Mouse (Mus musculus): ENCODE results near the gene 1700125H20Rik. TPM values are rescaled to one million over a fixed set of nuclear protein-coding genes. Genes with fewer than 3 reads are reported as not detected.
A peak's percentile ranks its signal among the peaks of the same experiment; 100 is the strongest.
"Not testable (repeated sequence)": the region's sequence is repeated elsewhere in the genome, so short reads cannot be mapped to it uniquely, and the experiment has no call there.

Gene 1700125H20Rik
- total RNA-seq (2021) = not detected
- long read RNA-seq, experiment 1 = 0 reads
- long read RNA-seq, experiment 2 = 0 reads

DNA sequence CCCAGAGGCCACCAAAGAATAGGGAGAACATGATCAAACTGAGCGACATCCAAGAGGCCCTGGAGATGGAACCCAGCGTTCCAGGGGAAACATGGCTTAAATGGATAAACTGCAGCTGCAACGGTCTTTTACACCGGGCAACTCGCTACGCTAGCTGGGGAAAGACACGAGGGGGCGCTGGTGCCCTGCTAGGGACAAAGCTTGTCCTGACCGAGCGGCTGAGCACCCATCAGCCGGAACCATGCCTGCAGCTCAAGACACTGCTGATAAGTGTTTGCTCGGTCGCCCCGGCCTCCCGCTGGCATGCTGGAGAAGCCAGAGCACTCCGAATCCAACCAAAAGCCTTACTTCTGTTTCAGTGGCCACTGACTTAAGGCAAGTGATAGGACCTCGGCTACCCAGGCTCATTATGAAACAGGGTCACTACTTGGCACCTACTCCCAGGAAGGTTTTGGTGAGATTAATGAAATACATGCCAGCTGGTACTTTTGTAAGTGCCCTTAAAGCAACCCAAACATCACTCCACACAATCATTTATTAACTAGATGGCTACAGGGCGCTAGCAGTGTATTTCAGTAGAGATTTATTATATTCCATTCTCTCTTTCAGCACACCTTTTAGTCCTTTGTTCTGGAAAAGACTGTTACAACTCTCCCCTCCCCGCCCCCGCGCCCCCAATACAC is at the start of gene 1700125H20Rik:
Gene 1700125H20Rik, plus strand, starts transcription at position 347 of the 683 bp plus-strand sequence.
- peak; percentile 88 to 94 for DNase-seq (ENCODE audit: low spot score in 2 of 2)

DNA sequence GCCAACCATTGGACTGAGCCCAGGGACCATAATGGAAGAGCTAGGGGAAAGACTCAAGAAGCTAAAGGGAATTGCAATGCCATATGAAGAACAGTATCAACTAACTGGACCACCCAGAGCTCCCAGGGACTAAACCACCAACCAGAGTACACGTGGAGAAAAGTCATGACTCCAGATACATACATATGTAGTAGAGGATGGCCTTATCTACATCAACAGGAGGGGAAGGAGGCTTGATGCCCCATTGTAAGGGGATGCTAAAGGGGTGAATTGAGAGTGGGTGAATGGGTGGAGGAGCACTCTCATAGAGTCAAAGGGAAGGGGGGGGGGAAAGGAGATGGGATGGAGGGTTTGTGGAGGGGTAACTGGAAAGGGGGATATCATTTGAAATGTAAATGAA is 48.1 kb upstream of the 1700125H20Rik start:
- no peak for DNase-seq (ENCODE audit: low spot score in 2 of 2)

DNA sequence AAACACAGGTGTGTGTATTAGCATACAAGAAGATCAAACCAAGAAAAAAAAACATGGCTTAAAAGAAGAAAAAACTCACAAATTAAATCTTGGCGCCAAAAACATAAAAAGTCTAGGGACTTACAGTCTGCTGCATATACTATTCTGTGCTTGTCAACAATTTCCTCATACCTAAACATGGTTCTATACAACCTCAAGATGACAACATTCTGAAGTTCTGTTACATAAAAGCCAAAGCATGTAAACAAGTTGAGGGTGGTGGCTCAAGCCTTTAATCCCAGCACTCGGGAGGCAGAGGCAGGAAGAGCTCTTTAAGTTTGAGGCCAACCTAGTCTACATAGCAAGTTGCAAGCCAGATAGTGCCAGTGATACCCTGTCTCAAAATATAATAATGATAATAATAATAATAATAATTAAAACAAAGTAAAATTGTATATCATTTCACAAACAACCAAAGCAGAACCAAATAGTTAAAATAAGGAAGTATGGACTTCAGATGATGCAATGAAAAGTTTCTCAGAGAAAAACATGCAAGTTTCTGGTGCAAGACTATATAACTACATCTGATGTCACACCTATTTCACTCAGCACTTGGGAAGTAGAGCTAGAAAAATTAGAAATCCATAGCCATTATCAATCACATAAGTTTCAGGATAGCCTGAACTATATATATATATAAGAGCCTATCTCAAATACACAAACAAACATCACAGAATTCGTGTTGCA is 46.8 kb upstream of the 1700125H20Rik start:
- no peak for DNase-seq (ENCODE audit: low spot score in 2 of 2)

DNA sequence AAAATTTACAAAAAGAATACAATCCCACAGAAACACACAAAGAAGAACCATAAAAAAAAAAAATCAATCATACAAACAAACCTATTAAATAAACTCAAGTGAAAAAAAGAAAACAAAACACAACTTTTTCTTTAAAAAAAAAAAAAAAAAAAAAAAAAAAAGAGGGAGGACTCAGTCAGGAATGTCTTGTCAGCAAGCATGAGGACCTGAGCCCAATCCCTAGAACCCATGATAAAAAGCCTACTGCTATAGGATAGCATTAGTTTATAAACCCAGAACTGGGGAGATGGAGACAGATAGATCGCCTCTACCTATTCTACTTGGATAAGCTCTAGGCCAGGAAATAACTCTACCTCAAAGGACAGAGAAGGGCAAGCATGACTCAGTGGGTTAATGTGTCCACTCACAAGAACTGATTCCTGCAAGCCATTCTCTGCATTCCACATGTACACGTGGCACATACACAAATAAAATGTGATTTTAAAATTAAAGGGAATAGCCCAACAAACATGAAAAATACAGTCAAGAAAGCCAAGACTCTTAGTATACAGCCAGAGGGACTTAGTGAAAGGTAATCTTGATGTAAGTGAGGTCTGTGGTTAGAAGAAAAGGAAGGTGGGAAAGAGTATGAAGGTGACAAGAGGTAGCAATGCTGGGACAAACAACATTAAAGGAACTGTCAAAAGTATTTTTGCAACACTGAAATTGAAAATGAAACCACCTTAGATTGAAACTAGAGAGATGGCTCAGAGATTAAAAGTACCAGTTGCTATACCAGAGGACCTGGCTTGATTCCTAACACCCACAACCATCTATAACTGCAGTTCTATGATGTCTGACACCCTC is 43.7 kb upstream of the 1700125H20Rik start:
- no peak for DNase-seq (ENCODE audit: low spot score in 2 of 2)

DNA sequence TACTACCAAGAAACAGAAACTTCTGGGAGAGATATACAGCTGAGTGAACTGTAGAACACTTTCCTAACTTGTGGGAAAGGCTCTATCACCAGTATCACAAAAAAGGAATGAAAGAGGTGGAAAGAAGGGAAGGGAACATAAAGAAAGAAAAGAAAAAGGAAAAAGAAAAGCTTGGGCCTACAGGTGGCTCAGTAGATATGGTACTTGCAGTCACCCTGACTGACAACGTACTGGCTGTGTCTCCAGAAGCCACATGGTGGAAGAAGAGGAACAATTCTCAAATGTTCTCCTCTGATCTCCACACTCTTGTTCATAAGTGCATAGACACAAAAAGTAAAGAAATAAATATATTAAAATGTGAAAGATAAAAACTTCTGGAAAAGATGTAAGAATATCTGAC is 41.3 kb upstream of the 1700125H20Rik start:
- no peak for DNase-seq (ENCODE audit: low spot score in 2 of 2)

DNA sequence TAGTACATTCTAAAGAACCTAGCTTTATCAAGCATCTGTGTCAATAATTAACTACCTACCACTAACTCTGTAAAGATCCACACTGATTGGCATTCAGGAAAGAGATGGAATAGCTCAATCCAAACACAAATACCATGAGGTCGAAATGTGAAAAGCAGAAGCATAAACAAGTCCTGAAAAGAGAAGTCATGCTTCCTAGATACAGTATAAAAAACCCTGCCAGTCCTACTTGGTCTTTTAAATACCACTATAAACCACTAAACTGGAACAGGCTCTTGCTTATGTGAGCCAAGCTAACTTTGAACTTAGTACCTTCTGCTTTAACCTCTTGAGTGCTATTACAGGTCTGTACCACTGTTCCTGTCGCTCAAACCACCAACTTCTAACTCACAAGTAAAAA is 38.7 kb upstream of the 1700125H20Rik start:
- no peak for DNase-seq (ENCODE audit: low spot score in 2 of 2)

DNA sequence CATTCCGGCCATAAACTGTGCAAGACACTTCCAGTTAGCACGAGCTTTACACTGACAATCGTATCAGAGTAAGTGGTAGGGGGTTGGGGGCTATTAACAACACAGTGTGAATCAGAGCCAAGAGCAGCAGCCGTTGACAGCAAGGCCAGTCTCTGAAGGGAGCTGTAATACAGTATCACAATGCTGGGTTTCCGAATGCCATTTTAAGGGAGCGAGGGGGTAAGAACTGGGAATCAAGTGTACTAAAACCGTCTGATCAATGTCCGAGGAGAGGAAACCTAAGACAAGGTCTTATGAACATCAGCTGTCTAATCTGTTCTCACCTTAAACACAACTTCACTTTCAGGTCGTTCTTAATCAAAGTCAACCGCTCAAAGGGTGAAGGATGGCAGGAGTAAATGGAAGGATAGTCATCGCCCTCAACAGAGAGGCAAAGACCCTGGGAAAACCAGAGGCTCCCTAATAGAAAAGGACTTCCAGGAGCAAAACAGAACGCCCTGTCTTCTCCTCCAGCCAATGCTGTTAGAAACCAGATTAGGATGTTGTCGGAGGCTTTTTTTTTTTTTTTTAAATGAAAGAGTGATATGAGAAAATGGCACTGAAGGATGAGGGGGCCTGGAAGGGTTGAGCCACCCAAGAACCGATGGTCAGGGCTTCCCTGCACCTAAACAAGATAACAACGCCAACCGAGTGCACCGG is 31.3 kb upstream of the 1700125H20Rik start:
- peak in 1 of 2 experiments; percentile 6 for DNase-seq (ENCODE audit: low spot score in 2 of 2)

DNA sequence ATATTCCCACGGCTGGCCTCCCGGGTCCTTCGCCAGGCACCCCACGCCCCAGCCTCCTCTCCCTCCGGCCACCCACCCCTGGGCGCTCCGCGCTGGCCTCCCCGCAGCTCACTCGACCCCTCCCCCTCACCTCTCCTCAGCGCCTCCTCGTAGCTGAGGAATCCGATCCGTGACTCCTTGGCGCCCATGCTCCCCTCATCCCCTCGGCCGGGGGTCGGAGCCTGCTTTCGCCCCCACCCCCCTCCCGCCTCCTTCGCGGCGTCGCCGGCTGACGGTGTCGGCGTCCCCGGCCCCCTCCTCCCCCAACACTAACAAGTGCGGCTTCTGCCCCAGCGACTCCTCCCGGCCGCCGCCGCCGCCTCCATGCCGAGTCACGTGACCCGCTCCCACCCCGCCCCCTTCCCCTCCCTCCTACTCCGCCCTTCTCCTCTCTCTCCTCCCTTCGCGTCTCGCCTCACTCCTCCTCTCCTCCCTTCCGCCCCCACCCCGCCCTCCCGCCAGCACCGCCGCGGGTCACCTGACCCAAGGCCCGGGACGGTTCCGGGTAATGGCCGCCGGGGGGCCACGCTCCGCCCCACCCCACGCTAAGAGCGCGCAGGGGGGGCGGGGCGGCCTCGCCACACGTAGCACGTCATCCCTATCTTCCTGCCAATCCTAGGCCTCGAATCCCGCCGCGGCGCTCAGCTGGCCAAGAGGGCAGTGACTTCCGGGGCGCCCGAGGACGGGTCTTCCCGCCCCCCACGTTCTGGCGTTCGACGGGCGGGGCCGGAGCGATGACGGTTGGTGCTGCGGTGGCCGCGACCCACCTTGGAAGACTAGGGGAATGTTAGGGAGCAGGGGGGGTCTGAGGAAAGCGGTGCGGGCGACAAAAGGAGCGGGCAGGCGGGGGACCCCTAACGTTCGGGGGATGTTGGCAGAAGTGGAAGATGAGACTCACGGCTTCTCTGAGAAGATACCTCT is 30.3 kb upstream of the 1700125H20Rik start, which contains the start of gene Usp32:
Gene Usp32, minus strand, starts transcription at position 581 of the 960 bp plus-strand sequence.
- peak; percentile 94 to 96 for DNase-seq (ENCODE audit: low spot score in 2 of 2)

DNA sequence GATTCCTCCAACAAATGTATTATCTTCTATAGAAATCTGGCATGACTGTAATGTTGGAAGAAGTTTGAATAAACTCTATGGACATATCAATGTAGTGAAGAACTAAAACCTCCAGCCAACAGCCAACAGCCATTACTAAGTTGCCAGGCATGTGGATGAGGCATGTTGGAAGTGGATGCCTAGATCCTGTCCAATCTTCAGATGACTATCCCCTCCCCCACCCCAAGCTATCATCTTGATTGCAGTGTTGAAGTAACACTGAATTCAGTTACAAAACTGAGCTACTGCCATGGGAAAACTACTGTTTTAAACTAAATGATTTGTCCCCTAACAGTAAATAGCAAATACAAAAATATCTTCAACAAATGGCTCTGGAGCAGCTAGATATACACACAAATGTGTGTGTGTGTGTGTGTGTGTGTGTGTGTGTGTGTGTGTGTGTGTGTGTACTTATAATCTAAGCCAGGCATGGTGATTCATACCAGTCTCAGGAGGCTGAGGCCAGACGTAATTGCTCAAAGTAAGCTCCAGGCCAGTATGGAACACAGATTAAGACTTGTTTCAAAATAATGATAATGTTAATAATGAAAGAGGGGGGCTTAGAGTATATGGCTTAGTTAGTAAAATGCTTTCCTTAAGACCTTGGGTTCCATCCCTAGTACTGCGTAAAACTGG is 17.8 kb upstream of the 1700125H20Rik start:
- no peak for DNase-seq (ENCODE audit: low spot score in 2 of 2)

DNA sequence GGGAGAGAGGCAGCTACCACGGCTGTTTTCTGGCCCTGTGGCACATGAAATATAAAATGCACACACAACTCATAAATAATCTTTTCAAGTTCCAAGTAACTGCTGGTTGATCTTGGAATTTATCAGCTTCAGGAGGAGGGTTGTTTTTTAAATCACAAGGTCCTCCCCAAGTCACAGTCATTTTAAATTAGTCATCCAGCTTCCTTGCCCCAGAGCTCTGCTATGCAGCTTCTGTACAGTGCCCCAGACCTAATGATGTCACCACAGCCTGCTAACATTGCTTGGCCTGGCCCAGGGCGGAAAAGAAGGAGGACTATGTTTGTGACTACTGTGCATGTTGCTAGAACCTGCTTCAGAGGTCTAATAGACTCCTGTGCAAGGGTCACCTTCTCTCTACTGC is 12.9 kb upstream of the 1700125H20Rik start:
- no peak for DNase-seq (ENCODE audit: low spot score in 2 of 2)

DNA sequence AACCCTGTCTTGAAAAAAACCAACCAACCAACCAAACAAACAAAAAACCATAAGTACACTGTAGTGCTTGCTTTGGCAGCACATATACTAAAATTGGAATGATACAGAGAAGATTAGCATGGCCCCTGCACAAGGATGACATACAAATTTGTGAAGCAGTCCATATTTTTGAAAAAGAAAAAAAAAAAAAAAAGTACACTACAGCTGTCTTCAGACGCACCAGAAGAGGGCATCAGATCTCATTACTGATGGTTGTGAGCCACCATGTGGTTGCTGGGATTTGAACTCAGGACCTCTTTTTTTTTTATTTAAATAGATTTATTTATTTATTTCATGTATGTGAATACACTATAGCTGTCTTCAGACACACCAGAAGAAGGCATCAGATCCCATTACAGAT is 7.2 kb upstream of the 1700125H20Rik start:
- not testable (repeated sequence) for DNase-seq (ENCODE audit: low spot score in 2 of 2)

DNA sequence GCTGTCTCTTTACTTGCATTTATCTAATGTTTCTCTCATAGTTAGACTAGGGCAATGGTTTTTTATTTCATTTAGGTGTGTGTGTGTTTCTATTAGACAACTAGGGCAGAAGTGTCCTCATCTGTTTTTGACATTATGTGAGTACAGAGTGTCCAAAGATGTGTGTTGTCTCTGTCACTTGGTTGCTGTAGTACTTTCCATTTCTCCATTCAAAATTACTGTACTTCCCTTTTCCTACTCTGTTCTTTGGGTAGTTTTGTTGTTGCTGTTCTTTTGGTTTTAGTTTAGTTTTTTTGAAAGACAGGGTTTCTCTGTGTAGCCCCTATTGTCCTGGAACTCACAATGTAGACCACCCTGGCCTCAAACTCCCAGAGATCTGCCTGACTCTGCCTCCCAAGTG is 5.8 kb upstream of the 1700125H20Rik start:
- DNase-seq (ENCODE audit: low spot score in 2 of 2) = no peak

DNA sequence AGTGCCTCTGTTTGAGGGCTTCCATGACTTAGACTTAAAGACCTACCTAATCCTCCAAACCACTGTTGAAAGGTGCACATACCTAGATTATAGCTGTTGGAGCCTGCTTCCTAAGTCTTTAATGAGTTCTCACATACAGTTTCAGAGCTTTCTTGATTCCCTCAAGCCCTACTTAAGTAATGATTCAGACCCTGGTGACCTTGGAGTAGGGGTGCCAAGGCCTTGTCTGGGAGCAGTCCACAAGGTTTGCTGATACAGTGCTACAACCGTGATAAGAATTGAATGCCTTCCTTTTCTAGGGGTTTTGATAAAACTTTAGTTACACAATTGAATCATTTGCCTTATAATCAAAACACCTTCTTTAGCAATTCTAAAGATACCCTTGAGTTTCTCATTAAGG is 2.7 kb upstream of the 1700125H20Rik start:
- DNase-seq (ENCODE audit: low spot score in 2 of 2) = no peak

DNA sequence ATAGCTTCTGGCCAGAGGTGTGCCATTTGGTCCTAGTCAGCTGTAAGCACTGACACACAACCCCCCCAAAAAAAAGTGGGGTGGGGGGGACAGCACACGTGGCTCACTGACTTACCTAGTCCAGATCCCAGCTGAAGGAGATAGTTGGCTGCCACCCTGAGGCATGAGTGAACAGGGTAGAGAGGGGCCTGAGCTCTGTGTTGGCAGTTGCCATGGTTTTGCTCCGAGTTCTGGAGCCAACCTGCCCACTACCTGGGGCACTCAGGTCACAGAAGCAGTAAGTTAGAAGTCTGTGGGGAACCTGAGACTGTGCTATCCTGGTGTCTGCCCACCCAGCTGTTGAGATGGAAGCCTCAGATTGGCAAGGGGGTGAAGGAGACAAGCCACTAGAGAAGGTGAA is 629 bp downstream of the 1700125H20Rik start:
- no peak for DNase-seq (ENCODE audit: low spot score in 2 of 2)

DNA sequence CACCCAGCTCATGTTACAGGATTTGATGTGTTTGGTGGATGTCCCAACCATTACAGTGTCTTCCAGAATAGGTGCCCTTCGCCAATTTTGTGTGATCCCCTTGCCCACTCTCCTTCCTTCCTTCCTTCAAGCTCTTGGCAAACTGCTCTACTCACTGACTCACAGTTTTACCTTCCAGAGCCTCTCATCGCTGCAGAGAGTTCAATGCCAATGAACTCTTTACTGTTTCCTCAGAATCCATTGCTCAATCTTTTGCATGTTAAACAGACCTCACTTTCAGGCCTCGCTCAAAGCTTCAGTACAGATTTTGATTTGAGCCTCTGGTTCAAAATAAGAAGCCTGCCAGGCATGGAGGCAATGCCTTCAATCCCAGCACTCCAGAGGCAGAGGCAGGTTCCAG is 5.7 kb downstream of the 1700125H20Rik start:
- no peak for DNase-seq (ENCODE audit: low spot score in 2 of 2)

DNA sequence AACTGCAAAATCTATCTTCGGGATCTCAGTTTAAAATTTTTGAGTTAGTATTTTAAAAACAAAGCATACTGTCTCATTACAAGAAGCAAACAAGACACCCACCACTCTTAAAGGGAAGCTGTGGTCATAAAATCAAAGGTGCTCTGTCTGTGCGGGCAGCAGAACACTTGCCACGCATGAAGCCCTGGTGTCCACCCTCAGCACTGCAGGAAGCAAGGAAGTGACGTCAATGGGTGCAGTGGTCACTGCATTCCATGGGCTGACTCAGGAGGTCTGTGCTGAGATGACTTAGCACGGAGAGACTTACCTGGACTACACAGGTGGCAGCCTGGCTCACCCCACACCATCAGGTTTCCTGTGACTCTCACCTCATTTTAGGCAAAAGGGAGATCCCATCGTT is 7.6 kb downstream of the 1700125H20Rik start:
- no peak for DNase-seq (ENCODE audit: low spot score in 2 of 2)

DNA sequence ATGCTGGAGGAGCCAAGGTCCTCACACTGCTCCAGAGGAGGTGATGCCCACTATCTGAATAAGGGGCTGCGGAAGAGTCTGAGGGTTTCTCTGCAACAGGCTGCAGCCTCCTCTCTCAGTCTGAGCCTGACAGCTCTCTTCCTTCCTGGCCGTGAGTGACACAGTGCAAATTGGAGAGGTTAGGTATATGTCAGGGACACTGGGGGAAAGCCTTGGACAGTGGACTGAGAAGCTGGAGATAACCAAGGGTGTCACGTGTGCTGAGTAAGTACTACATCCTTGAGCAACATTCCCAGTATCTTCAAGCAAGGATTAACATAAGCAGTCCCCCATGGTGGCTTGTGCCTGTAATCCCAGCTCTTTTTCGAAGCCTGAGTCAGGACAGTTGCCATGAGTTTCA is 8.2 kb downstream of the 1700125H20Rik start:
- no peak for DNase-seq (ENCODE audit: low spot score in 2 of 2)

DNA sequence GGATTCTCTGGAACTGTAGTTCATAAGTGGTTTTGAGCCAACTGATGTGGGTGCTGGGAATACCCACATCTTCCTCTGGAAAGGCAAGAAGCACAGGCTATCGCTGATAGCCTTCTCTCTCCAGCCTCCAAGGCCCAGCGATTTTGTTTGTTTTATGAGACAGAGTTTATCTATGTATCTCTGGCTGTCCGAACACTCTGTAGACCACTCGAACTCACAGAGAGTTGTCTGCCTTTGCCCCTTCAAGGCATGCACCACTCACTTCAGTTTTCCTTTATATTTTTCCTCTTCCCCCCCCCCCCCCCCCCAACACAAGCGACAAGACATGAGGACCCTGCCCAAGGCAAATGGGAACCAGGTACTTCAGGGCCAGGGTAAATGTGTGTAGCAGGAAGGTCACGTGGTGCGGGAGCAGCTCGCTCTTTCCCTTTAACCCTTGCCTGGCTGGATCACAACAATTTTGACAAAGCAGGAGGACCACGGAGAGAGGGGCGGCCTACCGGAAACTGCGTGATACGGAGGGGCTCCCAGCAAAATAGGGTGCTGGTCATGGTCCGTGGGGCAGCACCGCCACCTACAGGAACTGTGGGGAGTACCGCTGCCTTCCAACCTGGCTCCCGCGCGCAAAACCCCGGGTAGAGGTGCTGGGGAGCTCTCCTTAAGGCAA is 12.5 kb downstream of the 1700125H20Rik start:
- DNase-seq (ENCODE audit: low spot score in 2 of 2) = peak; percentile 66 to 68

DNA sequence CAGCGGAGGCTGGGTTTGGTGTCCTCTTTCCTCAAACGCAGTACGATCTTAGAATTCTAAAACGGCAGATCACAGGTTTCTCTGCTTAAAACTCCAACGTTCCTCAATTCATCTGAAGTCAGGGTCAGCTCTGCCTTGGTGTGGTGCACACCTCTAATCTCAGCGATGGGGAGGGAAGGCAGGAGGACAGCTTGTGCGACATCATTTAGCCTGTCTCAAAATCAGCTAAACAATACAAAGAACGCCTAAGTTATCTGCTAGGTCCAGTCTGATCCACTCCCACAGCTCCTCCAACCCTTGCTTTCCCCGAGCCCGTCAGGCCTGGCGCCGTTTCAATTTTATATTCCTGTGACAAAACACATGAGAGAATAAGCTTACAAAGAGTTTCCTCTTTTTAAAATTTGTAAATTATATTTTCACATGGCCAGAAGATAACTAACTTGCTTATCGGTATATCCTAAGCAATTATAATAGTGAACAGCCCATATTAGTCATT is 13.1 kb downstream of the 1700125H20Rik start:
- DNase-seq (ENCODE audit: low spot score in 2 of 2) = no peak
